Mouse (Mus musculus): ENCODE measurements around the gene Ccnf. TPM values are rescaled to one million over a fixed set of nuclear protein-coding genes. Genes with fewer than 3 reads are reported as not detected.

Ccnf gene
- total RNA-seq (2022) = 1 to 10 TPM; 4.9 to 6.4 (median 5.3) TPM

- DNase-seq (ENCODE audit: low spot score in 2 of 2) = peak; percentile 85 to 97
Measured at GRCm38 (mm10) chr17:24251320-24252069, at the start of gene Ccnf. Ccnf (minus strand) TSS chr17:24251484.

- DNase-seq (ENCODE audit: low spot score in 2 of 2) = no peak
Measured at GRCm38 (mm10) chr17:24300651-24301050, 49.4 kb upstream of the Ccnf start.

DNA sequence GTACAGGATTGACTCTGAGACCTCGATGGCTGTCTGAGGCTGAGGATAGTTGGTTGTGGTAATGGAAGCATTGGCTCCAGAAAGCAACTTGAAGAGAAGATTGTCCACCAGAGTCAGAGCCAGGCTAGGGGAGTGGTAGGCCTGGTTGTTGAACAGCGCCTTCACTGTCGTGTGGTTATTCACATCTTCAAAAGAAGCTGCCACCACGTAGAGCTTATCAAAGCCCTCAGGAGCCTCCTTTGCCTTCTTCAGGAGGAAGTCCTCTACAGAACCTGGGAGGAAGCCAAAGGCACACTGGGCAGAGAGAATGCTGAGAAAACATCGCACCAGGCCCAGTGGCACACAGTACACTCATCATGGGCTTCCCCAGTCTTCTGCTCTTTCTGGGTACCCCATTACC is 38.1 kb upstream of the Ccnf start:
- DNase-seq (ENCODE audit: low spot score in 2 of 2) = no peak

GRCm38 (mm10) chr17:24288477-24288876 is 37.2 kb upstream of the Ccnf start:
- DNase-seq (ENCODE audit: low spot score in 2 of 2) = no peak

DNA sequence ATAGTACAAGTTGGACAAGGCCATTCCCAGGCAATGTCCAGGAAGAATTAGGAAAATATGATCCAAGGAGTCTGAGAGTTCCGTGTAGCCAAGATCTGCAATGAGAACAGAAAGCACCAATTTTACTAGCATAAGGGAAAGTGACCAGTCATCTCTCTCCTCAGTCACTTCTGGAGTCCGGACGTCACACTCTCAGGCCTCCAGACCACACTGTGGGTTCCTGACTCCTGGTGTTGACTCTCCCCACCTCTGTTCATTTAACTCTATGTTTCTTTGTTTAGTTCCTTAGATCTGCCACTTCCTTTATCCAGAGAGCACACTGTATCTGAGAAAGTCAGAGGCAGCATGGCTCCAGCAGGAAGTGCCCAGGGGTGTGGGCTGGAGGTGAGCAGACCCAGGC is 34.4 kb upstream of the Ccnf start:
- no peak for DNase-seq (ENCODE audit: low spot score in 2 of 2)

DNA sequence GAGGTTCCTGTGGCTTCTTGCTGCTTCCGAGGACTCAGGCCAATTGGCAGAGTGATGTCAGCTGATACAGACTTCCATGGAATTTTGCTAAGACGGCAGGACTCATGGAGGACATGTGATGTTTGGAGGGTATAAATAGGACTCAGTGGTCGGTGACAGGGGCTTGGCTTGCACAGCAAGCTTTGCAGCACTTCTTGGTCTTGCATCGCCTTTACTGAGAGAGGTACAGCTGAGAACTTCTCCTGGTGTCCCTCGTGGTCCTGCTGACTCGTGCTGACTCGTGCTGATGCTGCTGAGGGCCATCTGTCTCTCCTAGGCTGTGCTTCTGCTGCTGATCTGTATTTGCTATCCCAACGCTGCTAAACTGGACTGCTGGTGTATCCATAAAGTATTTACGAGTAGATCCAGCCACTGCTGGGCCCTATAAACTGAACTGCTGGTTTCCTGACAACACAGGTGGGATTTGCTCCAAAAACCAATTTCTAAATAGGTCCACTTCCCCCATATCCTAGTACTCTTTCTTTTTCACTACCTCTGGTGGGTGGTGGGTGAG is 32.1 kb upstream of the Ccnf start:
- DNase-seq (ENCODE audit: low spot score in 2 of 2) = no peak

GRCm38 (mm10) chr17:24282637-24283036 is 31.4 kb upstream of the Ccnf start:
- DNase-seq (ENCODE audit: low spot score in 2 of 2) = no peak

DNA sequence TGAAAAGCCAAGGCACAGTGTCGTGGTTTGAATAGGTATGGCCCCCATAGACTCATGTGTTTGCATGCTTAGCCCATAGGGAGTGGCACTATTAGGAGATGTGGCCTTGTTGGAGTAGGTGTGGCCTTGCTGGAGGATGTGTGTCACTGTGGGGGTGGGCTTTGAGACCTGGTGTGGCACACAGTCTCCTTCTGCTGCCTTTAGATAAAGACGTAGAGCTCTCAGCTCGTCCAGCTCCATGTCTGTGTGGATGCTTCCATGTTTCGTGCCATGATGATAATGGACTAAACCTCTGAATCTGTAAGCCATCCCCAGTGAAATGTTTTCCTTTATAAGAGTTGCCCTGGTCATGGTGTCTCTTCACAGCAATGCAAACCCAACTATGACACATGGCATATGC is 28.6 kb upstream of the Ccnf start:
- no peak for DNase-seq (ENCODE audit: low spot score in 2 of 2)

DNA sequence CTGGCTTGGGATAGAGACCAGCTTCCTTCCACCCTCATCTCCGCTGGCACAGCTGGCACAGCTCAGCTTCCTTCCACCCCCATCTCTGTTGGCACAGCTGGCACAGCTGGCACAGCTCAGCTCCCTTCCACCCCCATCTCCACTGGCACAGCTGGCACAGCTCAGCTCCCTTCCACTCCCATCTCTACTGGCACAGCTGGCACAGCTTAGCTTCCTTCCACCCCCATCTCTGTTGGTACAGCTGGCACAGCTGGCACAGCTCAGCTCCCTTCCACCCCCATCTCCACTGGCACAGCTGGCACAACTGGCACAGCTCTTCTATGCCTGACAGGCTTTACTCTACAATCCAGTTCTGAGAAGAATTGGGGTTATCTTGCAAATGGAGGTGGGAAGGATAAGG is 15.8 kb upstream of the Ccnf start:
- DNase-seq (ENCODE audit: low spot score in 2 of 2) = no peak

GRCm38 (mm10) chr17:24264766-24265165 is 13.5 kb upstream of the Ccnf start:
- DNase-seq (ENCODE audit: low spot score in 2 of 2) = no peak

- DNase-seq (ENCODE audit: low spot score in 2 of 2) = no peak
Measured at GRCm38 (mm10) chr17:24260516-24260915, 9.2 kb upstream of the Ccnf start.

GRCm38 (mm10) chr17:24259702-24260101 is 8.4 kb upstream of the Ccnf start:
- no peak for DNase-seq (ENCODE audit: low spot score in 2 of 2)

DNA sequence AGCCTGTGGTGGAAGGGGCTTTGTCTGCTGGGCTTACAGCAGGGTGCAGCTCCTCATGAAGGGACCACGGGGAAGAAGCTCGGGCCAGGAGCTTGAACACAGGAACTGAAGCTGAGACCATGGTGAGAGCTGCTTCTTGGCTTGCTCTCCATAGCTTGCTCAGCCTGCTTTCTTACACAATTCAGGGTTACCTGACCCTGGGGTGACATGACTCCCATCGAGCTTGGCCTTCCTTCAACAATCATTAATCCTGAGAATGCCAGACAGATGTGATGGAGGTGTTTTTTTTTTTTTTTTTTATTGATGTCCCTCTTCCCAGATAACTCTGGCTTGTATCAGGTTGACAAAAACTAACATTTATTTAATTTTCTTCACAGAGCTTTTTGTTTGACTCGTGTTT is 7.7 kb upstream of the Ccnf start:
- DNase-seq (ENCODE audit: low spot score in 2 of 2) = no peak

GRCm38 (mm10) chr17:24252329-24252728 is 1.0 kb upstream of the Ccnf start:
- no peak for DNase-seq (ENCODE audit: low spot score in 2 of 2)

GRCm38 (mm10) chr17:24250988-24251319 is 330 bp downstream of the Ccnf start:
- no peak for DNase-seq (ENCODE audit: low spot score in 2 of 2)

- DNase-seq (ENCODE audit: low spot score in 2 of 2) = no peak
Measured at GRCm38 (mm10) chr17:24248641-24249040, 2.6 kb downstream of the Ccnf start.

GRCm38 (mm10) chr17:24244061-24244460 is 7.2 kb downstream of the Ccnf start:
- DNase-seq (ENCODE audit: low spot score in 2 of 2) = peak in 1 of 2 experiments; percentile 33

DNA sequence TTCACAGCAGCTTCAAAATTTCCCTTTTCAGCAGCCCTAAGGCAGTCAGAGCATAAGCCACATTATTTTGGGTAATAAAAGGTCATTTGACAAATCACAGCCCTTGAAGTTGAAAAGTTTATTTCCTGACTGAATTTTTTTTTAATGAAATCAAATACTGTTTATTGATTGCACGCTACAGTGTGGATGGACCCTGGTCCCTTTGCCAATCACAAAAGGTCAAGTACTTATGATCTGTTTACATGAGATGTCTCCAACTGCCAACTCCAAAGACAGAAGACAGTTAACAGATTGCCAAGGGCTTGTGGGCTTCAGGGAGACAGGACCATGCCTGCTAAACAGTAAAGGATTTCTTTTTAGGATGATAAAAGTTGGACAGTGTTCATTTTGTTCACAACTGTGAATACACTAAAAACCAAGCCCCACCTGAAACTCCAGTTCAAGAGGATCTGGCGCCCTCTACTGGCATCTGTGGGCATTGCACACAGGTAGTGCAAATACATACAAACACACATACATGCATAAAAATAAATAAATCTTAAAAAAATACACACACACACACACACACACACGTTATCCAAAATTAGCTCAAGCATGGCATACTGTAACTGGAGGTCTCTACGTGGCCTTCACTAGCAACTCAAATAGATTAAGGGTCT is 7.8 kb downstream of the Ccnf start:
- DNase-seq (ENCODE audit: low spot score in 2 of 2) = no peak

GRCm38 (mm10) chr17:24236921-24237320 is 14.4 kb downstream of the Ccnf start:
- no peak for DNase-seq (ENCODE audit: low spot score in 2 of 2)

DNA sequence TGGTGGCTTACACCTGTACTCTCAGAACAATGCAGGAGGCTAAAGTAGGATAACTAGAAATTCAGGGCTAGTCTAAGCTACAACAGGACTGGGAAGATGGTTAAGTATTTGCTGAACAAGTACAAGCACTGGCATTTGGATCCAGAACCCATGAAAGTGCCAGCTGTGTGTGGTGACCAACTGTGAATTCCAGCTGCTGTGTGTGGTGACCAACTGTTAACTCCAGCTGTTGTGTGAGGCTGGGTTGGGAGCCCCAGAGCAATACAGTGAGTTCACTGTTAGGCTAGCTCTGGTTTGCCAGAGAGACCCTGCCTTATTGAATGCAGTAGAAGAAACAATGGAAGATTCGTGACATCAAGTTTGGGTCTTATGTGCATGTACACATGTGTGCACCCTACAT is 14.8 kb downstream of the Ccnf start:
- no peak for DNase-seq (ENCODE audit: low spot score in 2 of 2)

GRCm38 (mm10) chr17:24227941-24228340 is 23.3 kb downstream of the Ccnf start:
- no peak for DNase-seq (ENCODE audit: low spot score in 2 of 2)

DNA sequence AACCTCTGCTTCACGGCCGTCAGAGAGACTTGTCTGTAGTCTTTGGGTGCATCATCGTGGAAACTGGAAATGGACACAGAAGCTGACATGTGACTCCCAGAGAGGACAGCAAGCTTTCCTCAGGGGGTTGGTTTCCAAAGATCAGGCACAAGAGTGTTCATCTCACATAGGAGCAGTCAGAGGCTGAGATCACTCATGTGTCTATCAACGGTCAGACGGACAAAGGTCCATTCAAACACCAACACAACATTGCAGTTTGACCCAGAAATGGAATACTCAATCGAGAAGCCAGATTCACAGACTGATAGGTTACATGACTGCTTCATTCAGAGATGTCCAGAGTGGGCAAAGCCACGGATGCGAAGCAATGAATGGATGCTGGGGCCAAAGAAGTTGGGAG is 24.6 kb downstream of the Ccnf start:
- no peak for DNase-seq (ENCODE audit: low spot score in 2 of 2)

DNA sequence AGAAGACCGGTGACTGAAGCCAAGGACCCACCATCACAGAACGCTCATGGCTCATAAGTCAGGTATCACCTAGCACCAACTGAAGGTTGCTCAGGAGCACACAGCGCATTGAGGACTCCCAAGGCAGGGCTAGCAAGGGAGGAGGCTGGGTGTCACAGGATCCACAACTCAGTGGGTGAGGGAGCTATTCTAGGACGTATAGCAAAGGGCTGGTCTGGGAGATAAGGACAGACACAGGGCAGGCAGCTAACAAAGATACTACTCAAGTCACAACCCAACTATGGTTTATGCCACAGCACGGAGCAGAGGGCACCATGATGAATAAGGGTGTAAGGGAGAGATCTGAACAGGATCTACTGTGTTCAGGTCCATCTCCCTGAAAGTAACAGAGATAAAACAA is 25.4 kb downstream of the Ccnf start:
- no peak for DNase-seq (ENCODE audit: low spot score in 2 of 2)
